Mouse (Mus musculus): Measurements from ENCODE around the gene Tmem130.
A peak's percentile ranks its signal among the peaks of the same experiment; 100 is the strongest.

The Tmem130 gene

GRCm38 (mm10) chr5:144761161-144761868, at the start of gene Tmem130:
Gene Tmem130 (minus strand): TSS chr5:144761818.
- DNase-seq, result peak in 1 of 2 experiments; percentile 20

- DNase-seq, result no peak
These were observed 45.3 kb upstream of the Tmem130 start for GRCm38 (mm10) chr5:144806931-144807330.

- DNase-seq, result no peak
These were observed 42.6 kb upstream of the Tmem130 start for GRCm38 (mm10) chr5:144804181-144804580.

GRCm38 (mm10) chr5:144803066-144803465, 41.4 kb upstream of the Tmem130 start:
- DNase-seq, result no peak

- no peak for DNase-seq
These were observed 35.5 kb upstream of the Tmem130 start for GRCm38 (mm10) chr5:144797116-144797515.

- DNase-seq, result peak in 1 of 2 experiments; percentile 9
These were observed 33.1 kb upstream of the Tmem130 start for GRCm38 (mm10) chr5:144794687-144795086.

- DNase-seq, result no peak
These were observed 31.8 kb upstream of the Tmem130 start for GRCm38 (mm10) chr5:144793374-144793773.

GRCm38 (mm10) chr5:144786464-144786863, 24.8 kb upstream of the Tmem130 start:
- DNase-seq, result no peak

- DNase-seq, result no peak
These were observed 19.0 kb upstream of the Tmem130 start for GRCm38 (mm10) chr5:144780654-144781053.

GRCm38 (mm10) chr5:144773231-144773630, 11.6 kb upstream of the Tmem130 start:
- no peak for DNase-seq

GRCm38 (mm10) chr5:144769067-144769482, 7.5 kb upstream of the Tmem130 start:
- no peak for DNase-seq

- DNase-seq, result peak; percentile 89 to 90
These were observed 6.6 kb upstream of the Tmem130 start for GRCm38 (mm10) chr5:144767911-144768841.

- peak in 1 of 2 experiments; percentile 27 for DNase-seq
These were observed 5.6 kb upstream of the Tmem130 start, which contains the start of gene Trrap for GRCm38 (mm10) chr5:144767106-144767798. Gene Trrap (plus strand): TSS chr5:144767732.

- no peak for DNase-seq
These were observed 5.0 kb upstream of the Tmem130 start for GRCm38 (mm10) chr5:144766646-144767045.

GRCm38 (mm10) chr5:144766026-144766425, 4.4 kb upstream of the Tmem130 start:
- DNase-seq, result peak; percentile 53 to 75

- DNase-seq, result no peak
These were observed 3.2 kb downstream of the Tmem130 start for GRCm38 (mm10) chr5:144758422-144758821.

- DNase-seq, result no peak
These were observed 4.2 kb downstream of the Tmem130 start for GRCm38 (mm10) chr5:144757402-144757801.

GRCm38 (mm10) chr5:144755191-144755590, 6.4 kb downstream of the Tmem130 start:
- DNase-seq, result no peak

- DNase-seq, result peak; percentile 55 to 80
These were observed 8.6 kb downstream of the Tmem130 start for GRCm38 (mm10) chr5:144753041-144753440.

GRCm38 (mm10) chr5:144752432-144752831, 9.2 kb downstream of the Tmem130 start:
- DNase-seq, result no peak

GRCm38 (mm10) chr5:144737101-144737500, 24.5 kb downstream of the Tmem130 start:
- DNase-seq, result no peak

- peak; percentile 20 to 76 for DNase-seq
These were observed 26.7 kb downstream of the Tmem130 start for GRCm38 (mm10) chr5:144734949-144735348.

- DNase-seq, result peak; percentile 14 to 62
These were observed 27.7 kb downstream of the Tmem130 start for GRCm38 (mm10) chr5:144733953-144734352.

Measured in kidney, adult 8-10 months (tissue).